In the genomic region with DNA sequence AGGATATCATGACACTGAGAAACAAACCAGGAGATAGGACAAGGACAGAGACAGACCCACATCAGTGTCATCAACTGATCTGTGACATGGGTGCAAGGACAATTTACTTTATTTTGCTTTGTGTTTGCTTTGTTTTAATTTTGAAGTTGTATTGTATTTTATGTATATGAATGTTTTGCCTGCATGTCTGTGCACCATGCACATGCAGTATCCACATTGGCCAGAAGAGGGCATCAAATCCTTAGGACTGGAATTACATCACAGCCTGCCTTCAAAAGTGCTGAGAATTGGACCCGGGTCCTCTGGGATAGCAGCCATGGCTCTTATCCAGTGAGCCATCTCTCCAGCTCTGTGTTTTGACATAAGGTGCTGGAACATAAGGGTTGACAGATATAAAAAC, we compare ENCODE assay signal across 12 mouse cellular contexts. TPM values are rescaled to one million over a fixed set of nuclear protein-coding genes. Genes with fewer than 3 reads are reported as not detected.
DNase-seq lines count a peak whose midpoint lies in the region; ATAC-seq lines count a peak whose summit lies in the region.
"Had no signal": no experiment of that assay in that cellular context is flagged by ENCODE, and none has a peak within 500 bp of the region (broad histone marks: within the 10 kb centered on the region; RNA-seq: fewer than 3 reads in every experiment).

No protein-coding gene starts in this region.

- no peaks in the 10 kb centered on the region for H3K27me3 ChIP-seq in midbrain, embryonic 11.5 days (ENCODE audit: control insufficient read depth, insufficient read depth, low read length)
- H3K27me3 ChIP-seq: embryonic facial prominence, embryonic 12.5 days had no signal

- no peak overlapping the region for H3K27ac ChIP-seq in midbrain, embryonic 11.5 days (ENCODE audit: low read depth, low read length)
- H3K27ac ChIP-seq: embryonic facial prominence, embryonic 12.5 days had no signal

- H3K4me3 ChIP-seq in midbrain, embryonic 11.5 days (ENCODE audit: low read depth, low read length) = no peak overlapping the region
- H3K4me3 ChIP-seq: embryonic facial prominence, embryonic 12.5 days; myocyte had no signal

- H3K9ac ChIP-seq in midbrain, embryonic 11.5 days (ENCODE audit: low read length) = no peak overlapping the region
- H3K9ac ChIP-seq: embryonic facial prominence, embryonic 12.5 days had no signal

- ATAC-seq in CD4-positive, CD25-positive, alpha-beta regulatory T cell, adult 4 months = no peak
- no peak for ATAC-seq in midbrain, embryonic 11.5 days (ENCODE audit: low FRiP score)

- peak; percentile 43 for DNase-seq in CD4-positive, CD25-positive, alpha-beta regulatory T cell, adult 2 months (ENCODE audit: low read depth, low spot score)
- DNase-seq in kidney, postnatal 10 days = peak; percentile 19
- DNase-seq in kidney, adult 18-20 months = no peak
- peak; percentile 37 for DNase-seq in A20 (ENCODE audit: low read depth, low spot score)
- DNase-seq in c-Kit-negative CD71-positive TER-119-positive erythroid progenitor cells, embryonic 14.5 days (ENCODE audit: low read depth, low spot score) = peak; percentile 1
- DNase-seq in ovary, postnatal 14 days (ENCODE audit: low spot score) = no peak
- DNase-seq in midbrain, embryonic 11.5 days (ENCODE audit: low spot score, missing footprints) = no peak
- DNase-seq: lung, adult 2 months had no signal

- H3K4me1 ChIP-seq in midbrain, embryonic 11.5 days (ENCODE audit: control insufficient read depth, insufficient read depth, low read length) = no peaks in the 10 kb centered on the region
- H3K4me1 ChIP-seq: embryonic facial prominence, embryonic 12.5 days had no signal

- no peaks in the 10 kb centered on the region for H3K9me3 ChIP-seq in midbrain, embryonic 11.5 days (ENCODE audit: control insufficient read depth, low read length)
- H3K9me3 ChIP-seq: embryonic facial prominence, embryonic 12.5 days had no signal

- WGBS in midbrain, embryonic 11.5 days = 77% methylated on average over 1 of the region's 1 CpGs

- H3K36me3 ChIP-seq in midbrain, embryonic 11.5 days (ENCODE audit: control insufficient read depth, insufficient read depth, low read length) = no peaks in the 10 kb centered on the region
- H3K36me3 ChIP-seq: embryonic facial prominence, embryonic 12.5 days had no signal

- no peak overlapping the region for H3K4me2 ChIP-seq in midbrain, embryonic 11.5 days
- H3K4me2 ChIP-seq: embryonic facial prominence, embryonic 12.5 days had no signal

RNA-seq across cellular contexts. Expression of a gene that starts 20.0 kb away (rescaled TPM):
- polyA plus RNA-seq in CD4-positive, CD25-positive, alpha-beta regulatory T cell, adult 4 months (2017; shearing (Covaris generic)) = not detected
- 0.55 and 0.86 TPM in 2 replicates for polyA plus RNA-seq in midbrain, embryonic 11.5 days (2014; fragmentation: Nextera tagmentation; extraction: Ambion mirVana)
- polyA plus RNA-seq: large intestine, adult 2 months; lung, adult 2 months; myocyte had no signal

RNA-seq across cellular contexts. Expression of a gene that starts 36.1 kb away (rescaled TPM):
- 10 to 100 TPM; 45.5 to 48.1 TPM for polyA plus RNA-seq in CD4-positive, CD25-positive, alpha-beta regulatory T cell, adult 4 months (2017; shearing (Covaris generic))
- polyA plus RNA-seq in midbrain, embryonic 11.5 days (2014; fragmentation: Nextera tagmentation; extraction: Ambion mirVana) = 92.7 and 94.9 TPM in 2 replicates

Comparison
In these comparisons a context has a peak if more than half of its experiments do, and no peak if none do; other contexts are left out.
1. DNase-seq: peak in CD4-positive, CD25-positive, alpha-beta regulatory T cell, adult 2 months (single experiment), kidney, postnatal 10 days (single experiment), A20 (single experiment) and c-Kit-negative CD71-positive TER-119-positive erythroid progenitor cells, embryonic 14.5 days (single experiment); none in kidney, adult 18-20 months (single experiment), ovary, postnatal 14 days (single experiment) and midbrain, embryonic 11.5 days (single experiment).